Mouse (Mus musculus): ENCODE measurements around the gene Rbm15b. TPM values are rescaled to one million over a fixed set of nuclear protein-coding genes. Genes with fewer than 3 reads are reported as not detected.

Rbm15b gene
- polyA plus RNA-seq, 1 experiment: 36.9 TPM

DNA sequence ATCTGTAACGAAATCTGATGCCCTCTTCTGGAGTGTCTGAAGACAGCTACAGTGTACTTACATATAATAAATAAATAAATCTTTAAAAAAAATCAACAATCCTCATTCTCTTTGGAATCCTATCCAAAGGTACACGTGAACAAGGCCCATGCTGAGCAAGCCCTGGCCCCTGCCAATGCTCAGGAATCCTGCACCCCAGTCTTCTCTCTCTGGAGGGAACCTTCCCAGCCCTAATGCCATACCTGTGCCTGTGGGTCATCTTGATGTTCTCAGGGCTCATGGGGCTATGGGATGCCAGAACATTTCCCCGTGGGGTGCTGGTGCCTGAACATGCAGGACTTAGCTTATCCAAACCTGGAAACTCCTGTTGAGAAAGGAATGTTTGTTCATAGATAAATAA, 20.9 kb upstream of the Rbm15b start:
- TF ChIP-seq POLR2A (IDR thresholded peaks at IDR 0.05; ENCODE audit: insufficient read depth, low read length) (no peak), CTCF (IDR thresholded peaks at IDR 0.05; ENCODE audit: low read depth, low read length) (no peak), EP300 (IDR thresholded peaks at IDR 0.05; ENCODE audit: insufficient read depth, low read depth, low read length) (no peak)
- Histone ChIP-seq H3K9ac (ENCODE audit: low read depth, poor library complexity, severe bottlenecking) (no peak overlapping the region), H3K27ac (ENCODE audit: insufficient read depth, low read length) (no peak overlapping the region), H3K4me3 (ENCODE audit: low read depth, low read length) (no peak overlapping the region), H3K36me3 (ENCODE audit: control insufficient read depth, insufficient read depth, low read length, poor library complexity, severe bottlenecking) (no peaks in the 10 kb centered on the region), H3K27me3 (ENCODE audit: control insufficient read depth, insufficient read depth, low read length, poor library complexity, severe bottlenecking) (no peaks in the 10 kb centered on the region), H3K9me3 (replicated peaks; ENCODE audit: control insufficient read depth, insufficient read depth, low read length, poor library complexity, severe bottlenecking) (no peaks in the 10 kb centered on the region), H3K4me1 (ENCODE audit: control insufficient read depth, insufficient read depth, low read length) (no peaks in the 10 kb centered on the region)

DNA sequence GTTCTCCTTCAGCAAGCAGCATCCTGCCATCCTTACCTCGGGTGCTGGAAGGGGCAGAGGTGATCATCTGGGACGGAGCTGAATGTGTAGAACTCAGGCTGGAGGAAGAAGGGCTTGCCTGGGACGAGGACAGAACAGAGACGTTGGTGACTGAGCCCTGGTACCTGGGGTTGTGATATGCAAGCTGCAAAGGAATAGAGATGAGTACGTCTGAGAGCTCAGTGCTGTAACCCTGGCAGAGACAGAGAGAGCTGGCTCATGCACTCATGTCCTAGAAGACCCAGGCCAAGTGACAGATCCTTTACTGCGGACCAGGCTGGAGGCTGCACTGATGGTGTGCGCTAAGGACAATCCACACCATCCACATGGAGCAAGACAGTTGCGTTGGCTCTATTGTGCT, 19.4 kb upstream of the Rbm15b start:
- Histone ChIP-seq H3K4me3 (ENCODE audit: low read depth, low read length) (no peak overlapping the region), H3K36me3 (ENCODE audit: control insufficient read depth, insufficient read depth, low read length, poor library complexity, severe bottlenecking) (no peaks in the 10 kb centered on the region), H3K9me3 (replicated peaks; ENCODE audit: control insufficient read depth, insufficient read depth, low read length, poor library complexity, severe bottlenecking) (no peaks in the 10 kb centered on the region), H3K4me1 (ENCODE audit: control insufficient read depth, insufficient read depth, low read length) (no peaks in the 10 kb centered on the region), H3K9ac (ENCODE audit: low read depth, poor library complexity, severe bottlenecking) (no peak overlapping the region), H3K27ac (ENCODE audit: insufficient read depth, low read length) (no peak overlapping the region), H3K27me3 (ENCODE audit: control insufficient read depth, insufficient read depth, low read length, poor library complexity, severe bottlenecking) (no peaks in the 10 kb centered on the region)
- TF ChIP-seq CTCF (IDR thresholded peaks at IDR 0.05; ENCODE audit: low read depth, low read length): no peak
- no peak for TF ChIP-seq EP300 (IDR thresholded peaks at IDR 0.05; ENCODE audit: insufficient read depth, low read depth, low read length)
- no peak for TF ChIP-seq POLR2A (IDR thresholded peaks at IDR 0.05; ENCODE audit: insufficient read depth, low read length)

DNA sequence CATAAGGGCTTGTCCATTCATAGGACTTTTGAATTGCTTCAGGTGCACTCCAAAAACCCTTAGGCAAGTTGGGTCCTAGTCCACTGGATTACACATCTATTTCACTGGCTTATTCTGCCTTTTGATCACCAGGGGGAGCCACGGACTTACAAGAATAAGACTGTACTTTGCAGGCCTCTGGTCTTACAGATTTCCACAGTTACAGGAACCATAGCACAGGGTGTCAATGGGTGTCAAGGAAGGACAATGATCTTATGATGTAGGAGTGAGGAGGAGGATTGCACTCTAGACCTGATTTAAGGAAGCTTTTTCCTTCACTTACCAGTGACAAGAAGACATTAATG, 16.5 kb upstream of the Rbm15b start:
- no peaks in the 10 kb centered on the region for H3K9me3 ChIP-seq (replicated peaks; ENCODE audit: control insufficient read depth, insufficient read depth, low read length, poor library complexity, severe bottlenecking)
- no peak overlapping the region for H3K9ac ChIP-seq (ENCODE audit: low read depth, poor library complexity, severe bottlenecking)
- no peak for TF ChIP-seq POLR2A (IDR thresholded peaks at IDR 0.05; ENCODE audit: insufficient read depth, low read length)
- no peak for TF ChIP-seq CTCF (IDR thresholded peaks at IDR 0.05; ENCODE audit: low read depth, low read length)
- TF ChIP-seq EP300 (IDR thresholded peaks at IDR 0.05; ENCODE audit: insufficient read depth, low read depth, low read length): no peak
- H3K27ac ChIP-seq (ENCODE audit: insufficient read depth, low read length): no peak overlapping the region
- no peak overlapping the region for H3K4me3 ChIP-seq (ENCODE audit: low read depth, low read length)
- no peaks in the 10 kb centered on the region for H3K36me3 ChIP-seq (ENCODE audit: control insufficient read depth, insufficient read depth, low read length, poor library complexity, severe bottlenecking)
- H3K27me3 ChIP-seq (ENCODE audit: control insufficient read depth, insufficient read depth, low read length, poor library complexity, severe bottlenecking): no peaks in the 10 kb centered on the region
- H3K4me1 ChIP-seq (ENCODE audit: control insufficient read depth, insufficient read depth, low read length): no peaks in the 10 kb centered on the region

DNA sequence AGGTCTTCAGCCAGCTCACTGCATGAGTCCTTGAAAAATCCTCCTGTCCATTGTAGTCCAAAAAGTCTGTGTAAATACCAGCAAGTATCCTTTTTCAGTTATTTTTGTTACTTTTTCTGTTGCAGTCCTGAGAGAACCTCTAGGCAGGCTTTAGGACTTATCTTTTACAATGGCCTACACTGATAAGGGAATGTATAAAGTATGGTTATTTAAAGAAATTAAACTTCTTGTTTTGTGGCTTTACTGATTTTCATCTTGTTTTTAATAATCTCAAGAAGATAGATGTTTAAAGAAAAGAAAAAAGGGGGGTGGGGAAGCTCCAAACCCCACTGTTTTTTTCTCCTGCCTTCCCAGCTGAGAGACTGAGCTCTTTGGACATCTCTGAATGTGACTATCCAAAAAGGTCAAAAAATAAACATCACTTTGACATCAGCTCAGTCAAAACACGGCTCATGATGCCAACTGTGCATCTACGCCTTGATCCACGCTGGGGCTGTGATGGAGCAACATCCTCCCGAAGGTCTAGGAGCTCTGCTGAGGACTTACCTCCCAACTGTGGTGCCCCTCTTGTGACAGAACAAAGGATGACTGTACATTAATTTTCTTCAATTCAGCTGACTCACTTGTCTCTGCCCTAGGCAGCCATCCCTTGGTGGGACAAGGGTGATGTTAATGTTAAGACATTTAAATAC, 16.0 kb upstream of the Rbm15b start:
- H3K27me3 ChIP-seq (ENCODE audit: control insufficient read depth, insufficient read depth, low read length, poor library complexity, severe bottlenecking): no peaks in the 10 kb centered on the region
- no peaks in the 10 kb centered on the region for H3K4me1 ChIP-seq (ENCODE audit: control insufficient read depth, insufficient read depth, low read length)
- no peak overlapping the region for H3K4me3 ChIP-seq (ENCODE audit: low read depth, low read length)
- H3K9me3 ChIP-seq (replicated peaks; ENCODE audit: control insufficient read depth, insufficient read depth, low read length, poor library complexity, severe bottlenecking): no peaks in the 10 kb centered on the region
- no peak for TF ChIP-seq EP300 (IDR thresholded peaks at IDR 0.05; ENCODE audit: insufficient read depth, low read depth, low read length)
- no peak for TF ChIP-seq CTCF (IDR thresholded peaks at IDR 0.05; ENCODE audit: low read depth, low read length)
- TF ChIP-seq POLR2A (IDR thresholded peaks at IDR 0.05; ENCODE audit: insufficient read depth, low read length): no peak
- H3K36me3 ChIP-seq (ENCODE audit: control insufficient read depth, insufficient read depth, low read length, poor library complexity, severe bottlenecking): no peaks in the 10 kb centered on the region
- H3K9ac ChIP-seq (ENCODE audit: low read depth, poor library complexity, severe bottlenecking): no peak overlapping the region
- no peak overlapping the region for H3K27ac ChIP-seq (ENCODE audit: insufficient read depth, low read length)

DNA sequence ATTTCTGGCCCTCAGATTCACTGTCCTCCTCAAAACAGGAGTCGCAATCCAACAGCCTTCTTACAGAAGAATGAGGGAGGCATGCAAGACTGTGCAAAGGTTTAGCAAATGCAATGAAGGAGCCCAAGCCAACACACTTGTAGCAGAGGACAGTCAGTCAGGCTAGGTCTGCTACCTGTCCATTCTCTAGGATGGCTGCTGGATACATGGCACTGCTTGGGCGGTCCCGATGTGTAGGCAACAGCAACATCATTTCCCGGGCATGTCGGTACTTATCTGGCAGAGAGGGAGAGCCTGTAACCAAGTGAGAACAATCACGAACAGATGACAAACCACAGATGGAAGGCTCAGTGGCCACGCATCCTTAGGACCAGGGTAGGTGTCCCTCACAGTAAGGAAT, 14.4 kb upstream of the Rbm15b start:
- TF ChIP-seq CTCF (IDR thresholded peaks at IDR 0.05; ENCODE audit: low read depth, low read length) (no peak), POLR2A (IDR thresholded peaks at IDR 0.05; ENCODE audit: insufficient read depth, low read length) (no peak), EP300 (IDR thresholded peaks at IDR 0.05; ENCODE audit: insufficient read depth, low read depth, low read length) (no peak)
- H3K9ac ChIP-seq (ENCODE audit: low read depth, poor library complexity, severe bottlenecking): no peak overlapping the region
- H3K9me3 ChIP-seq (replicated peaks; ENCODE audit: control insufficient read depth, insufficient read depth, low read length, poor library complexity, severe bottlenecking): no peaks in the 10 kb centered on the region
- H3K27me3 ChIP-seq (ENCODE audit: control insufficient read depth, insufficient read depth, low read length, poor library complexity, severe bottlenecking): no peaks in the 10 kb centered on the region
- H3K36me3 ChIP-seq (ENCODE audit: control insufficient read depth, insufficient read depth, low read length, poor library complexity, severe bottlenecking): no peaks in the 10 kb centered on the region
- H3K4me1 ChIP-seq (ENCODE audit: control insufficient read depth, insufficient read depth, low read length): no peaks in the 10 kb centered on the region
- H3K27ac ChIP-seq (ENCODE audit: insufficient read depth, low read length): no peak overlapping the region
- no peak overlapping the region for H3K4me3 ChIP-seq (ENCODE audit: low read depth, low read length)

DNA sequence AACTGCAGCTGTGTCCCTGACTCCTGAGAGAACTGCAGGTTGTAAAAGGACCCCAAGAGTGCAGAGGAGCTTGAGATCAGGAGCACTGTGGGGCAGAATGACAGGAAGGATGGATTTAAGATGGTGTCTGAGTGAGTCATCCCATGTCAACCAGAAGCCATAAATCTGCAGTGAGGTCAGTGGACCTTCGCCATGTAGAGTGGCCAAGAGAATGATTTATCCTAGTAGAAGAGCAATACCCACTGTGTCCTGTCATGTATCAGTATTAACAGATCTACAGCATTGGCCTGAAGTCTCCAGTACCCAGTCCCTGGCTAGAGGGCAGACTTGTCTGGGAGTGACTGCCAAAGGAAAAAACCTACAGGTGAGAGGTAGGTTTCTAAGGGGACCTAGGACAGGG, 11.7 kb upstream of the Rbm15b start:
- Histone ChIP-seq H3K4me3 (ENCODE audit: low read depth, low read length) (no peak overlapping the region), H3K36me3 (ENCODE audit: control insufficient read depth, insufficient read depth, low read length, poor library complexity, severe bottlenecking) (no peaks in the 10 kb centered on the region), H3K27ac (ENCODE audit: insufficient read depth, low read length) (no peak overlapping the region), H3K4me1 (ENCODE audit: control insufficient read depth, insufficient read depth, low read length) (no peaks in the 10 kb centered on the region), H3K9me3 (replicated peaks; ENCODE audit: control insufficient read depth, insufficient read depth, low read length, poor library complexity, severe bottlenecking) (no peaks in the 10 kb centered on the region), H3K27me3 (ENCODE audit: control insufficient read depth, insufficient read depth, low read length, poor library complexity, severe bottlenecking) (no peaks in the 10 kb centered on the region), H3K9ac (ENCODE audit: low read depth, poor library complexity, severe bottlenecking) (no peak overlapping the region)
- TF ChIP-seq EP300 (IDR thresholded peaks at IDR 0.05; ENCODE audit: insufficient read depth, low read depth, low read length) (no peak), CTCF (IDR thresholded peaks at IDR 0.05; ENCODE audit: low read depth, low read length) (no peak), POLR2A (IDR thresholded peaks at IDR 0.05; ENCODE audit: insufficient read depth, low read length) (no peak)
